Mouse (Mus musculus) CH12F3 (cell line): ENCODE results near the gene Trabd.

Experiments
- in situ Hi-C: fragments of 300-500 bp; cut with MboI; formaldehyde crosslinking; loops from 2 replicates; pipeline ENCODE4 v1.14.3; 2020; ENCODE audit warnings: low sequenced_read_pairs

The Trabd gene

GRCm38 (mm10) chr15:89125351-89125750 lies 50.4 kb downstream of the Trabd start:
- in situ Hi-C loops, result no loop called here

DNA sequence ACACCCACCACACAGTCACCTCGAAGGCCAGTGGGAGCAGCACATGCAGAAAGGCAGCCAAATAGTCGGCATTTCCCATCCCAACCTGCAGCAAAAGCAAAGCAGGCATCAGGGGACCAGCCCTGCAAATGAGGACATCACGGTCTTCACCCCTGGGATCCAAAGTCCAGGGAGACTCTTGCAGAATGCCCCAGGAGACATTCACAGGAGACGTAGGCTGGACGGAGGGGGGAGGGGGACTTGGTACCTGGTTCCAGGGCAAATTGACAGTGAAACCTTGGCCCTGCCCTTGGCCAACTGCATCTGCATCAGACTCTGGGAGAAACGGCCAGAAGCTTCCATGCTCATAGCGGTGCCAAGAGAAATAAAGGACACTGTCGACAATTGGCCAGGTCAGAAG lies 51.7 kb downstream of the Trabd start:
- in situ Hi-C loops, result no loop called here

- in situ Hi-C loops, result no loop called here
Observed at GRCm38 (mm10) chr15:89127364-89127940, 52.5 kb downstream of the Trabd start.

- in situ Hi-C loops, result no loop called here
Observed at GRCm38 (mm10) chr15:89128382-89129350, 53.7 kb downstream of the Trabd start, which contains the start of gene Hdac10. Gene Hdac10, minus strand, starts transcription at chr15:89128700.

DNA sequence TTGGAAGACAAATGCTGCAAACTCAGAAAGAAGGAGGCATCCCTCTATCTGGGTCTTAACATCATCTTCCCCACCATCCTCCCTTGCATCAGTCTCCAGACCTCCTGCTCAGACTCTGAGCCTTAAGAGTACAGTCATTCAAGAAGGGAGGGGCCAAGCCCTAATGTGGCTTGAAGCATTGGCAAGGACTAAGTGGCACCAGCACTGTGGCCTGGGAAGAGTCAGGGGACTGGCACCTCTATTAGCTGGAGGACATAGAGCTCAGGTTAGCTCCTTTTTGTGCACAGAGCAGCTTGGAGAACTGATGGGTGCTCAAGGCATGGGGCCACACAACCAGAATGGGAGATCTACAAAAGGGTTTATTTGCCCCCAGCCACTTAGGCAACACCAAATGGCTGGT lies 55.3 kb downstream of the Trabd start:
- in situ Hi-C loops, result no loop called here

DNA sequence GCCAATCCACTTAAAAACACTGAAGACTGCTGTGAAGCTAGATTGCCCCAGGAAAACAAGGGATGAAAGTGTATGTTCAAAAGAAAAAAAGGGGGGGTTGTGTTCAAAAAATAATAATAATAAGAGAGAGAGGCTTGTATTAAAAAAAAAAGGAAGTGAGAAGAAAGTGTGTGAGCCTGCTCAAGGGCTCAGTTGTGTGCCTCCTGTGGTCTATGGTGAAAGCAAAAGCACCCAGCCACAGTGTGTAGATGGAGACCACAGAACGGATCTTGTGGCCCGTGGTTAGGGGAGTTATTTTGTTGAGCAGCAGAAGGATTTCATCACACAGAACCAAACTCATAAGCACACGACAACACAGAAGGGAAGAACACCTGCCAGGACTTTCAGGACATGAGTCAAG lies 56.4 kb downstream of the Trabd start:
- in situ Hi-C loops, result no loop called here
